Mouse (Mus musculus) cerebellum, adult 11-12 months (tissue): ENCODE measurements at regions not wholly inside any gene's neighbourhood (a gene's known extent, or its start where the extent isn't known, plus 50 kb on each side); places are given as distances from the start of the nearest gene placed in this dataset.

Experiments used
- DNase-seq: peaks from one replicate; pipeline ENCODE4 v3.0.0; 2022

GRCm38 (mm10) chr9:41542511-41542910 lies 381.0 kb upstream of the Ubash3b start:
- DNase-seq = no peak

- no peak for DNase-seq
These were observed 379.8 kb upstream of the Ubash3b start for GRCm38 (mm10) chr9:41541327-41541726.

- no peak for DNase-seq
These were observed 371.3 kb upstream of the Ubash3b start for GRCm38 (mm10) chr9:41532786-41533185.

- DNase-seq = no peak
These were observed 370.8 kb upstream of the Ubash3b start for GRCm38 (mm10) chr9:41532290-41532689.

GRCm38 (mm10) chr9:41531596-41531995 lies 370.1 kb upstream of the Ubash3b start:
- DNase-seq = no peak

- DNase-seq = no peak
These were observed 364.6 kb upstream of the Ubash3b start for GRCm38 (mm10) chr9:41526126-41526525.

GRCm38 (mm10) chr9:41525534-41525933 lies 364.0 kb upstream of the Ubash3b start:
- DNase-seq = no peak

- no peak for DNase-seq
These were observed 363.1 kb upstream of the Ubash3b start for GRCm38 (mm10) chr9:41524591-41524990.

- DNase-seq = no peak
These were observed 362.5 kb upstream of the Ubash3b start for GRCm38 (mm10) chr9:41523969-41524368.

- DNase-seq = no peak
These were observed 360.8 kb upstream of the Ubash3b start for GRCm38 (mm10) chr9:41522302-41522701.

- no peak for DNase-seq
These were observed 356.3 kb upstream of the Ubash3b start for GRCm38 (mm10) chr9:41517787-41518186.

GRCm38 (mm10) chr9:41517053-41517696 lies 355.7 kb upstream of the Ubash3b start:
- DNase-seq = no peak

- DNase-seq = no peak
These were observed 353.7 kb upstream of the Ubash3b start for GRCm38 (mm10) chr9:41515192-41515591.

- no peak for DNase-seq
These were observed 352.2 kb upstream of the Ubash3b start for GRCm38 (mm10) chr9:41513701-41514100.

GRCm38 (mm10) chr9:41509597-41509996 lies 348.1 kb upstream of the Ubash3b start:
- DNase-seq = no peak

- no peak for DNase-seq
These were observed 347.2 kb upstream of the Ubash3b start for GRCm38 (mm10) chr9:41508746-41509145.

- no peak for DNase-seq
These were observed 336.8 kb upstream of the Ubash3b start for GRCm38 (mm10) chr9:41498326-41498725.

- DNase-seq = no peak
These were observed 328.6 kb upstream of the Ubash3b start for GRCm38 (mm10) chr9:41490112-41490511.

- no peak for DNase-seq
These were observed 326.5 kb upstream of the Ubash3b start for GRCm38 (mm10) chr9:41488046-41488445.

GRCm38 (mm10) chr9:41483218-41483617 lies 321.7 kb upstream of the Ubash3b start:
- no peak for DNase-seq

- no peak for DNase-seq
These were observed 320.2 kb upstream of the Ubash3b start for GRCm38 (mm10) chr9:41481611-41482266.

GRCm38 (mm10) chr9:41479854-41480749 lies 318.6 kb upstream of the Ubash3b start:
- no peak for DNase-seq

GRCm38 (mm10) chr9:41479085-41479484 lies 317.6 kb upstream of the Ubash3b start:
- no peak for DNase-seq
